Mouse (Mus musculus) hindbrain, embryonic 11.5 days (tissue): ENCODE measurements around the gene Fzd5. TPM values are rescaled to one million over a fixed set of nuclear protein-coding genes. Genes with fewer than 3 reads are reported as not detected.
A peak's percentile ranks its signal among the peaks of the same experiment; 100 is the strongest.

Experiments
- ATAC-seq: fragments of 200-750 bp; cut with Nextera tagmentation; 2 replicates; pipeline ENCODE4 v1.8.0; 2017; ENCODE audit warnings: mild to moderate bottlenecking, moderate TSS enrichment, moderate library complexity; ENCODE audit not compliant: low FRiP score
- DNase-seq: peaks from one replicate; pipeline ENCODE4 v3.0.0-alpha.2; 2015; ENCODE audit warnings: low spot score
- H3K27ac ChIP-seq: fragments of 300-500 bp; sonication (generic); 2 replicates; pipeline ENCODE4 v1.5.1; 2014; ENCODE audit warnings: mild to moderate bottlenecking, low read depth, low read length
- H3K27me3 ChIP-seq: fragments of 300-500 bp; sonication (generic); 2 replicates; pipeline ENCODE4 v1.6.1; 2014; ENCODE audit warnings: mild to moderate bottlenecking, low read length, moderate library complexity, mixed read lengths; ENCODE audit not compliant: control insufficient read depth, insufficient read depth
- H3K36me3 ChIP-seq: fragments of 300-500 bp; sonication (generic); 2 replicates; pipeline ENCODE4 v1.6.1; 2014; ENCODE audit warnings: mild to moderate bottlenecking, low read length, moderate library complexity, mixed read lengths; ENCODE audit not compliant: control insufficient read depth, insufficient read depth
- H3K4me1 ChIP-seq: fragments of 300-500 bp; sonication (generic); replicated peaks from 2 replicates; pipeline ENCODE4 v1.6.1; 2014; ENCODE audit warnings: low read length, mixed read lengths; ENCODE audit not compliant: control insufficient read depth, insufficient read depth
- H3K4me2 ChIP-seq: fragments of 300-500 bp; sonication (generic); replicated peaks from 2 replicates; pipeline ENCODE4 v1.6.1; 2014; ENCODE audit warnings: mild to moderate bottlenecking, low read depth, low read length
- H3K4me3 ChIP-seq: fragments of 300-500 bp; sonication (generic); 2 replicates; pipeline ENCODE4 v1.5.1; 2014; ENCODE audit warnings: low read depth, low read length
- H3K9ac ChIP-seq: fragments of 300-500 bp; sonication (generic); 2 replicates; pipeline ENCODE4 v1.6.1; 2014; ENCODE audit warnings: low read depth, low read length
- H3K9me3 ChIP-seq: fragments of 300-500 bp; sonication (generic); 2 replicates; pipeline ENCODE4 v1.6.1; 2016; ENCODE audit warnings: low read length; ENCODE audit not compliant: control insufficient read depth
- WGBS: fragments of 180-500 bp; shearing (Covaris S2); extraction: QIAGEN DNeasy Blood & Tissue Kit; methylation state at CpG from one replicate; pipeline ENCODE4 v1.1.7; 2014; 5-methylcytosine and 5-hydroxymethylcytosine counted together
- polyA plus RNA-seq: library from polyadenylated mRNA; unstranded; fragments of >200 nt; fragmentation: Nextera tagmentation; extraction: Ambion mirVana; gene quantifications from 2 replicates; pipeline ENCODE4 v1.2.1, GENCODE M21; 2014

Gene Fzd5
- polyA plus RNA-seq: 0.33 and 0.52 TPM in 2 replicates

GRCm38 (mm10) chr1:64737502-64738179, at the start of gene Fzd5:
Fzd5 (minus strand) TSS chr1:64737751.
- Histone ChIP-seq H3K4me1 (peaks cover 10% of the 10 kb centered on the region), H3K9me3 (no peaks in the 10 kb centered on the region), H3K27ac (no peak within 1 kb of the TSS), H3K4me3 (peak within 1 kb of the TSS; percentile 63), H3K27me3 (peaks cover 36% of the 10 kb centered on the region), H3K36me3 (no peaks in the 10 kb centered on the region), H3K4me2 (peak within 1 kb of the TSS; percentile 98), H3K9ac (peak within 1 kb of the TSS; percentile 51)
- ATAC-seq: peak; percentile 93
- DNase-seq: peak; percentile 94
- WGBS: 0% methylated on average over 34 of the region's 73 CpGs

- ATAC-seq (peak; percentile 81), DNase-seq (peak; percentile 62)
- H3K4me3 ChIP-seq: no peak overlapping the region
- no peaks in the 10 kb centered on the region for H3K9me3 ChIP-seq
- 21% methylated on average over 12 of the region's 12 CpGs for WGBS
- peak overlapping the region; percentile 31; the same call in 1 of the 2 replicates for H3K9ac ChIP-seq
- no peak overlapping the region for H3K27ac ChIP-seq
- peak overlapping the region; percentile 26 for H3K4me2 ChIP-seq
- H3K36me3 ChIP-seq: no peaks in the 10 kb centered on the region
- no peaks in the 10 kb centered on the region for H3K27me3 ChIP-seq
- peaks cover 3% of the 10 kb centered on the region; the same call in 1 of the 2 replicates for H3K4me1 ChIP-seq
Observed at GRCm38 (mm10) chr1:64779863-64780262, 42.3 kb upstream of the Fzd5 start.

GRCm38 (mm10) chr1:64779415-64779814, 41.9 kb upstream of the Fzd5 start:
- Histone ChIP-seq H3K36me3 (no peaks in the 10 kb centered on the region), H3K4me3 (no peak overlapping the region), H3K4me2 (peak overlapping the region; percentile 26), H3K9ac (peak overlapping the region; percentile 31; the same call in 1 of the 2 replicates), H3K27ac (no peak overlapping the region), H3K27me3 (no peaks in the 10 kb centered on the region), H3K9me3 (no peaks in the 10 kb centered on the region), H3K4me1 (peaks cover 3% of the 10 kb centered on the region; the same call in 1 of the 2 replicates)
- ATAC-seq (peak; percentile 62; the same call in 1 of the 2 replicates), DNase-seq (no peak)
- 26% methylated on average over 5 of the region's 5 CpGs for WGBS

- Histone ChIP-seq H3K4me1 (no peaks in the 10 kb centered on the region), H3K9me3 (no peaks in the 10 kb centered on the region), H3K27me3 (no peaks in the 10 kb centered on the region), H3K36me3 (no peaks in the 10 kb centered on the region), H3K9ac (no peak overlapping the region), H3K4me2 (no peak overlapping the region), H3K4me3 (no peak overlapping the region), H3K27ac (no peak overlapping the region)
- no peak for ATAC-seq
- DNase-seq: no peak
- WGBS: 92% methylated on average over 4 of the region's 4 CpGs
Observed at GRCm38 (mm10) chr1:64773305-64773704, 35.8 kb upstream of the Fzd5 start.

GRCm38 (mm10) chr1:64770169-64770568, 32.6 kb upstream of the Fzd5 start:
- DNase-seq: no peak
- no peak overlapping the region for H3K9ac ChIP-seq
- H3K9me3 ChIP-seq: no peaks in the 10 kb centered on the region
- no peak overlapping the region for H3K27ac ChIP-seq
- H3K4me3 ChIP-seq: no peak overlapping the region
- no peaks in the 10 kb centered on the region for H3K36me3 ChIP-seq
- no peak for ATAC-seq
- H3K4me1 ChIP-seq: no peaks in the 10 kb centered on the region
- H3K27me3 ChIP-seq: no peaks in the 10 kb centered on the region
- WGBS: 74% methylated on average over 6 of the region's 6 CpGs
- no peak overlapping the region for H3K4me2 ChIP-seq

- WGBS: 75% methylated on average over 4 of the region's 4 CpGs
- Histone ChIP-seq H3K4me2 (no peak overlapping the region), H3K4me3 (no peak overlapping the region), H3K27ac (no peak overlapping the region), H3K4me1 (no peaks in the 10 kb centered on the region), H3K27me3 (no peaks in the 10 kb centered on the region), H3K36me3 (no peaks in the 10 kb centered on the region), H3K9ac (no peak overlapping the region), H3K9me3 (no peaks in the 10 kb centered on the region)
- DNase-seq (no peak), ATAC-seq (no peak)
Observed at GRCm38 (mm10) chr1:64761646-64762045, 24.1 kb upstream of the Fzd5 start.

GRCm38 (mm10) chr1:64757766-64758165, 20.2 kb upstream of the Fzd5 start:
- Histone ChIP-seq H3K9me3 (no peaks in the 10 kb centered on the region), H3K4me2 (no peak overlapping the region), H3K9ac (no peak overlapping the region), H3K27me3 (no peaks in the 10 kb centered on the region), H3K4me3 (no peak overlapping the region), H3K27ac (no peak overlapping the region), H3K4me1 (no peaks in the 10 kb centered on the region), H3K36me3 (no peaks in the 10 kb centered on the region)
- 91% methylated on average over 5 of the region's 5 CpGs for WGBS
- DNase-seq (no peak), ATAC-seq (no peak)

GRCm38 (mm10) chr1:64757254-64757653, 19.7 kb upstream of the Fzd5 start:
- H3K4me2 ChIP-seq: no peak overlapping the region
- H3K27me3 ChIP-seq: no peaks in the 10 kb centered on the region

GRCm38 (mm10) chr1:64756640-64757030, 19.1 kb upstream of the Fzd5 start:
- Histone ChIP-seq H3K4me1 (no peaks in the 10 kb centered on the region), H3K9me3 (no peaks in the 10 kb centered on the region), H3K9ac (no peak overlapping the region), H3K27ac (no peak overlapping the region), H3K4me3 (no peak overlapping the region), H3K27me3 (no peaks in the 10 kb centered on the region), H3K36me3 (no peaks in the 10 kb centered on the region), H3K4me2 (no peak overlapping the region)
- ATAC-seq (no peak), DNase-seq (no peak)
- 82% methylated on average over 10 of the region's 10 CpGs for WGBS

More at GRCm38 (mm10) chr1:64757254-64757653, 19.7 kb upstream of the Fzd5 start:
- no peaks in the 10 kb centered on the region for H3K4me1 ChIP-seq
- no peak overlapping the region for H3K9ac ChIP-seq
- H3K9me3 ChIP-seq: no peaks in the 10 kb centered on the region
- ATAC-seq (no peak), DNase-seq (no peak)
- H3K36me3 ChIP-seq: no peaks in the 10 kb centered on the region
- no peak overlapping the region for H3K4me3 ChIP-seq
- 30% methylated on average over 2 of the region's 2 CpGs for WGBS
- no peak overlapping the region for H3K27ac ChIP-seq
